Mouse (Mus musculus) cerebellum, adult 2 months (tissue): ENCODE results near the gene Tmem135. TPM values are rescaled to one million over a fixed set of nuclear protein-coding genes. Genes with fewer than 3 reads are reported as not detected.

Source experiments
- DNase-seq, 2 experiments: peaks; one replicate each; pipeline ENCODE4 v3.0.0; 2021
- H3K27ac ChIP-seq: fragments of 200-500 bp; 2 replicates; pipeline ENCODE4 v1.5.1; 2012; ENCODE audit warnings: low read length, control low read depth, inconsistent platforms; ENCODE audit not compliant: insufficient read depth
- H3K27me3 ChIP-seq: fragments of 200-500 bp; 2 replicates; pipeline ENCODE4 v1.6.1; 2012; ENCODE audit warnings: inconsistent platforms, mild to moderate bottlenecking, low read length, moderate library complexity; ENCODE audit not compliant: control insufficient read depth, insufficient read depth
- H3K4me1 ChIP-seq: fragments of 200-500 bp; 2 replicates; pipeline ENCODE4 v1.6.1; 2011; ENCODE audit warnings: low read length; ENCODE audit not compliant: control insufficient read depth, insufficient read depth
- H3K4me3 ChIP-seq: fragments of 200-500 bp; replicated peaks from 2 replicates; pipeline ENCODE3; 2011; ENCODE audit warnings: mild to moderate bottlenecking, low read depth, low read length, control low read depth; ENCODE audit not compliant: insufficient read depth
- CTCF ChIP-seq: fragments of 200-500 bp; IDR thresholded peaks from 2 replicates; pipeline ENCODE4 v1.5.1; 2011; ENCODE audit warnings: low read depth, mild to moderate bottlenecking, control low read depth, low read length, moderate library complexity, borderline replicate concordance; ENCODE audit not compliant: insufficient read depth
- POLR2A ChIP-seq: fragments of 200-500 bp; IDR thresholded peaks from 2 replicates; pipeline ENCODE4 v1.6.1; 2011; ENCODE audit warnings: low read length, control low read depth, borderline replicate concordance; ENCODE audit not compliant: insufficient read depth
- WGBS: fragments of 180-500 bp; shearing (Covaris S2); methylation state at CpG from one replicate; pipeline ENCODE4 v1.1.7; 2018; 5-methylcytosine and 5-hydroxymethylcytosine counted together
- polyA plus RNA-seq: library from polyadenylated mRNA; depleted of rRNA; stranded (reverse); fragments of >200 nt; gene quantifications from 2 replicates; pipeline ENCODE4 v1.2.3, GENCODE M21; 2012

The Tmem135 gene
- polyA plus RNA-seq, 1 experiment = 42.7 TPM

DNA sequence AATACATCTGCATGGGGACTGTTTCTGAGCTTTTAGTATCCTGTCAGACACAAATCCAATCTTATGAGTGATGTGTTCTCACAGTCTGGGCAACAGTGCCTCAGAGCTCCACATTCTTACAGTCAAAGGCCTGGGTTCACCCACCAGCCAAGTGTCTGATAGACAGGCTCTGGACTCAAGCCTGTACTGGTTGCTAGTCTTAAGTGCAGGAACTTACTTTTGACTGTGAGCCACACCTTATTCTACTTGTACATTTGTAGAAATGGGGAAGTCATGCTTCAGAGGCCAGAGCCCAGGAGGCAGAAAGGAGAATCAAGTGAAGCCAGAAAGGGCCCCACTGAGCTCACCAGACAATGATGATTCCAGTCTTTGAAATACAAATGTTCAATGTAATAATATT lies 226.1 kb downstream of the Tmem135 start:
- no peaks in the 10 kb centered on the region for H3K27me3 ChIP-seq
- 0 out of 2 replicates have a peak, but pooled peaks cover 4% of the 10 kb centered on the region for H3K4me1 ChIP-seq
- no peak for DNase-seq
- H3K4me3 ChIP-seq = no peak overlapping the region
- no peak overlapping the region; the same call in 1 of the 2 replicates for H3K27ac ChIP-seq
- TF ChIP-seq CTCF = no peak
- no peak for TF ChIP-seq POLR2A

DNA sequence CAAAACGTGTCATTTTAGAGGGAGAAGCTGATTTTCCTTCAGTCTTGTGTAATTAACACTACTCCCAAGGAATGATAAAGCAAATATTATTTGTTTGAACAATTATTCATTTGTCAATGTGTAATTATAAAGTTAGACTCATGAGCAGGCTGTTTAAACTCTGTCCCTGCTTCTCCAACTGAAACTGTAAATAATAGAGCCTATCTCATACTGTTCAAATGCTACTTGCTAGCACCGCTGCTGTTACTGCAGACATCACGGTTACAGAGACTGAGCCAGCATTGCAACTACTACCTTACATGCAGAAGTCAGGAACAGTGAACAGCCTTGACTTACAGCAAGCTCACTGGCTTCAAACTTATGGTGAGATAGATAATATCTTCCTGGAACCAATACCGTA lies 229.6 kb downstream of the Tmem135 start:
- no peak overlapping the region for H3K27ac ChIP-seq
- H3K27me3 ChIP-seq = no peaks in the 10 kb centered on the region
- H3K4me1 ChIP-seq = 0 out of 2 replicates have a peak, but pooled peaks cover 4% of the 10 kb centered on the region
- TF ChIP-seq CTCF (no peak), POLR2A (no peak)
- no peak overlapping the region for H3K4me3 ChIP-seq
- no peak for DNase-seq
- WGBS = 93% methylated on average over 4 of the region's 4 CpGs

DNA sequence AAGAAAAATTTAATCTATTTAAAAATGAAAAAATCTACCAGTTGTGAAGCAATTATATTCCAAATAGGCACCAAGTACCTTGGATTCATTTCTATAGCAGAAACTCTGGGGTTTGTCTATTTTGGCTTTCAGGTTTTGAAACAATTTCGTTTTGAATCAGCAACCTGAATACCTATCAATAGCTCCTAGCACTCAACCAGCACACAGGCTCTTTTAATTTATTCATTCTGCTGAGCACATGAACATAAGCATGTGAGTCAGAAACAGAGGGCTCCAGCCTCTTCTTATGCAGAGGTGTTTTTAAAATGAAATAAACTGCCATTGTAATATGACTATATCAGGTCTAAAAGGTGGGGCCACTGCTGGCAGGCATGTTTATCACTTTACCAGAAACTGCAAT lies 231.0 kb downstream of the Tmem135 start:
- Histone ChIP-seq H3K27ac (no peak overlapping the region), H3K27me3 (no peaks in the 10 kb centered on the region), H3K4me3 (no peak overlapping the region), H3K4me1 (0 out of 2 replicates have a peak, but pooled peaks cover 3% of the 10 kb centered on the region)
- TF ChIP-seq CTCF (no peak), POLR2A (no peak)
- 87% methylated on average over 1 of the region's 1 CpGs for WGBS
- no peak for DNase-seq

DNA sequence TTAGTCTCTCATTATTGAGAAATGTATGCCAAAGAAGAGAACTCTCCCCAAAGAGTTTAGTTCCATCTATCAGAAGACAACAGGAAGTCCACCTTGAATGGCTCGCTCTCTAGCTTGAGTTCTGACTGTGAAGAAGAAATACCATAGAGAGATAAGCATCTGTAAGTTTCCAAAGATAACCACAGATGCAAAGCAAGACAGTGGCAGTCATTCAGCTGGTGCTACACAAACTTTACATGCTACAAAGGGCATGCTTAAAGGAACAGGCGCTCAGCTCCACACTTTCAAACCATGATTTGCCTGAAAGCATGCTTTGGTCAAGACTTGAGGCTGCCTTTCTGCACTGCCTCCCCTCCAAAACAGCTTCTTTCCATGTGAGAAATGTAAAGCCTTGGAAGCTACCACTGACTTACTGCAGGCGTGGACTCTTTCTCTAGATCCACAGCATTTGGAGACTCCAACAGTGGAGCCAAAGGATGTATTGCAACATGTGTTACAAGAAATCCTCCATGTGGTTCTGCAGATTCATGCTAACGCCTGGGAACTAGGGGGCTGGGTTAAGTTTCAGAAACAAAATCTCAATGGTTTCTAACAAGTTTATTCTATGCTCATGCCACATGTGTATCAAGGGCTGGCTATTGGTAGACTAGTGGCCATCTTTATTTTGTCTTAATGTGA lies 232.1 kb downstream of the Tmem135 start:
- no peak for DNase-seq
- H3K27ac ChIP-seq = no peak overlapping the region
- no peak for TF ChIP-seq POLR2A
- no peak for TF ChIP-seq CTCF
- H3K27me3 ChIP-seq = no peaks in the 10 kb centered on the region
- WGBS = 93% methylated on average over 4 of the region's 4 CpGs
- H3K4me3 ChIP-seq = no peak overlapping the region
- H3K4me1 ChIP-seq = no peaks in the 10 kb centered on the region

DNA sequence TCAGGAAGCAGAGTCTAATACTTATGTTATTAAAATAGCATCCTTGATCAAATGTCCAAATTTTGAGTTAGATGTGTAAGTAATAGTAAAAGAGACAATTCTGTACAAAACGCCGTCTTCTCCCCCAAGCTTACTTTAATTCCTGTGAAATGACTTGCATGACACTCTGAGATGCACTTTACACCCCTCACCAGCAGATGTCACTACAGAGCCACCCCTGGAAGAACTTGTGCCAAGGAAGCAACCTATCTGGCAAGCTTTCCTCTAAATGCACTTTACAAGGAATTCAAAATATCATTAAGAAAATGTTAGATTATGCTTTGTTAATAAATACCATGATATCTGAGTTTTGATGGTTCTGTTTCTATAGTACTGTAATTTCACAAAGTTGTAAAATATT lies 235.4 kb downstream of the Tmem135 start:
- TF ChIP-seq CTCF (peak; percentile 93), POLR2A (no peak)
- Histone ChIP-seq H3K27ac (no peak overlapping the region), H3K27me3 (no peaks in the 10 kb centered on the region), H3K4me3 (no peak overlapping the region), H3K4me1 (0 out of 2 replicates have a peak, but pooled peaks cover 2% of the 10 kb centered on the region)
- peak; percentile 73 to 82 for DNase-seq
- WGBS = 4% methylated on average over 2 of the region's 2 CpGs

DNA sequence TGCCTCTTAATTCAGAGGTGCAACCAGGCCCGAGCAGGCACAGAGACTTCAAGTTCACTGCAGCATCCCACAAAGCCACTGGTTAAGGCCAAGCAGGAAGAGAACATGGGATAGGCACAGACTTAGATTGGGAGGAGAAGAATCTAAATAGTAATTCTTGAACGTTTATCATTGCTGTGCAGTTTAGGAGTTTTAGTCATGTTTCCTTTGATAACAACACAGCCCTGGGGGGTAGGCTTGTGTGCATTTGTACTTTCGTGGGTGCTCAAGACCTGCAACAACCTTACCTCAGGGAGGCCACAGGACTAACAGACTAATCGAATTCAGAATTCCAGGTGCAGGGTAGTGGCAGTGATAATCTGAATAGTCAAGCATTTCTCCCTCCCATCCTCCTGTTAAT lies 238.5 kb downstream of the Tmem135 start:
- 78% methylated on average over 4 of the region's 4 CpGs for WGBS
- 0 out of 2 replicates have a peak, but pooled peaks cover 2% of the 10 kb centered on the region for H3K4me1 ChIP-seq
- H3K27me3 ChIP-seq = no peaks in the 10 kb centered on the region
- no peak for DNase-seq
- no peak overlapping the region for H3K4me3 ChIP-seq
- H3K27ac ChIP-seq = no peak overlapping the region
- TF ChIP-seq CTCF (no peak), POLR2A (no peak)

DNA sequence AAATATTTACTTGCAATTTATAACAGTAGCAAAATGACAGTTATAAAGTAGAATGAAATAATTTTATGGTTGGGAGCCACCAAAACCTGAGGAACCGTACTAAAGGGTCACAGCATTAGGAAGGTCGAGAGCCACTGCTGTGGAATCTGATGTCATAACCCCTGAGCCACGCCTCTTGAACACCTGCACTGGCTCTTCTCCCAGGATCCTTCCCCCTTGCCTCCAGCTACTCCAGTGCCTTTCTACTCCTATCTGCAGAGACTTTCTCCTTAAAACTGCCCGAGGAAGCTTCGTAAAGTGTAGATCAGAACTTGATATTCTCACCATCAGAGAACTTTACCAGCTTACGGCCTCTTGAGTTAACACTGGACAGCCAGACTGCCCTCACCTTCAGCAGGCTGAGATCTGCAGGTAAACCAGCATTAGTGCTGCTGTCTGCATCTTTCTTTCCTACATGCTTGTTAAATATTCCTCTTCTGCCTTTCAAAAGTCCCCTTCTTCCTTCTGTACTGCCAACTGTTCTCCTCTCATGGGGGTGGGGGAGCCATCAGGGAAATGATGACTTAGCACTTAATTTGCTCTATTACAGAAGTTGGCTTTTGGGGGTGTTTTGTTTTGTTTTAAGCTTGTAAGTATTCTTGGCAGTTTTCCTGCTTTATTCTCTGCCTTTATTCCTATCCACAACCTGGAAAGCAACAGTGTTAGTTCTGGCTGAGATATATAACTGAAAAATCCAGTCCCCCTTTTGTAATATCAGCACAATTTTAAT lies 242.2 kb downstream of the Tmem135 start:
- Histone ChIP-seq H3K27me3 (no peaks in the 10 kb centered on the region), H3K4me1 (0 out of 2 replicates have a peak, but pooled peaks cover 2% of the 10 kb centered on the region), H3K4me3 (no peak overlapping the region), H3K27ac (no peak overlapping the region)
- WGBS = 91% methylated on average over 6 of the region's 6 CpGs
- no peak for DNase-seq
- no peak for TF ChIP-seq POLR2A
- TF ChIP-seq CTCF = no peak

DNA sequence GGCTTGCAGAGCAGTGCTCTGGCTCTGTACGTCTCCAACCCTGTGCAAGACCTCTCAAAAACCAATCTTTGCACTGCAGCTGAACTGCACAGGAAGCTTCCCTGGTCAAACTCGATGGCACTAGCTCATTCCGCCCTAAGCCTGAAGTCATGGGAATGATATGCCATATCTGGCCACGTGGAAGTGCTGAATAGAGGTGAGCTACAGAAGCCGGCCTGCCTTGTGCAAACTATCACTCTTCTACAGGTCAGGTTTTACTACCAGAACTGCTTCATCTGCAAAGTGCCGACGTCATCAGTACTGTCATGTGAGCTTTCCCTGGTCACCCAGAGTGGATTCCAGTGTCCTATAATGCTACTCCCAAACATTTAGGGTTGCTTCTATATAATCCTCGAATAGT lies 246.7 kb downstream of the Tmem135 start:
- Histone ChIP-seq H3K27ac (no peak overlapping the region), H3K4me3 (no peak overlapping the region), H3K27me3 (no peaks in the 10 kb centered on the region), H3K4me1 (no peaks in the 10 kb centered on the region)
- WGBS = 91% methylated on average over 8 of the region's 8 CpGs
- no peak for DNase-seq
- TF ChIP-seq POLR2A (no peak), CTCF (no peak)
